Mouse (Mus musculus): Measurements from ENCODE around the gene Tuba8. TPM values are rescaled to one million over a fixed set of nuclear protein-coding genes. Genes with fewer than 3 reads are reported as not detected.

Tuba8 gene
- polyA plus RNA-seq, 1 experiment from 2014 or later: 0.04 TPM

GRCm38 (mm10) chr6:121260548-121260947 lies 50.1 kb downstream of the Tuba8 start:
- ATAC-seq (peak; percentile 60), DNase-seq (ENCODE audit: low read depth, low spot score) (no peak)
- ChIA-PET CTCF (interaction anchor here (0.6 to 1.4 kb wide), 2 partner anchors 10 to 13 kb away, joined by 3 read pairs; no protein-coding TSS in a partner anchor), POLR2A (no interaction called here)
- peak; percentile 88 for TF ChIP-seq CTCF (IDR thresholded peaks at IDR 0.05)
- H3K27me3 ChIP-seq: no peaks in the 10 kb centered on the region
- in situ Hi-C loops (cut with MboI; ENCODE audit: low pct_unique_long_range_greater_than_20kb): no loop called here

DNA sequence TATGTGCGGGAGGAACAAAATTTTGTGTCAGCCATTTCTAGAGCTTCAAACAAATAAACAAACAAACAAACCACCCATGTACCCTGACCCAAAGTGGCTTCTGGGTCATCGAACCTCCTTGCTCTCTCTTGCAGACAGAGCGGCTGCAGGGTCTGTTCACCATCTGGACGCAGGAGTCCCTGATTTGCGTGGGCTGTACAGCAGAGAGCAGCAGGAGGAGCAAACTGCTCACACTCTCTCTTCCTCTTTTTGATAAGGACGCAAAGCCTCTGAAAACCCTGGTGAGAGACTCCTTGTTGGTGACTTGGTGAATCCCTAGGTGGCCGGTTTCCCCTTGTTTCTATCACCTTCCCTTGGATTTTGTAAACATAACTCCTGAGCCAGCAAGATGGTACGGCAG lies 50.7 kb downstream of the Tuba8 start:
- in situ Hi-C loops (cut with MboI; ENCODE audit: low pct_unique_long_range_greater_than_20kb): no loop called here
- TF ChIP-seq CTCF (IDR thresholded peaks at IDR 0.05): no peak
- POLR2A ChIA-PET: no interaction called here
- no peak for ATAC-seq
- CTCF ChIA-PET: interaction anchor here (0.6 kb wide), 1 partner anchor 11 kb away, joined by 3 read pairs; no protein-coding TSS in a partner anchor
- no peaks in the 10 kb centered on the region for H3K27me3 ChIP-seq
- DNase-seq (ENCODE audit: low read depth, low spot score): no peak

- no peak for TF ChIP-seq CTCF (IDR thresholded peaks at IDR 0.05)
- CTCF ChIA-PET: no interaction called here
- ATAC-seq (no peak), DNase-seq (ENCODE audit: low read depth, low spot score) (no peak)
- no peaks in the 10 kb centered on the region for H3K27me3 ChIP-seq
- in situ Hi-C loops (cut with MboI; ENCODE audit: low pct_unique_long_range_greater_than_20kb): no loop called here
- POLR2A ChIA-PET: no interaction called here
Observed at GRCm38 (mm10) chr6:121262004-121262403, 51.5 kb downstream of the Tuba8 start.

DNA sequence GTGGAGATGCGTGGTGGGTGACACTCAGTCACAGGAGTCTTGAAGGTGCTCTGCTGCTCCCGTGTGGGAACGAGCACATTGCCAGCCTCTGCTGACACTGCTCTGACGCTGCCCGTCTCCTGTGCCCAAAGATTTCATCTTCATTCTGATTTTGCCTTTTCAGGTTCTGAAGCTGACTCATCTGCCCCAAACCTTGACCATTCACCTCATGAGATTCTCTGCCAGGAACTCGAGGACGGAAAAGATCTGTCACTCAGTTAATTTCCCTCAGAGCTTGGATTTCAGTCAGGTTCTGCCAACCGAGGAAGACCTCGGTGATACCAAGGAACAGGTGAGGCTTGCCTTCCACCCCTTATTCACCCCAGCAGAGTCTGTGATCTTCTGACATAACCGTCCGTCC lies 52.0 kb downstream of the Tuba8 start:
- ChIA-PET POLR2A (no interaction called here), CTCF (no interaction called here)
- TF ChIP-seq CTCF (IDR thresholded peaks at IDR 0.05): no peak
- in situ Hi-C loops (cut with MboI; ENCODE audit: low pct_unique_long_range_greater_than_20kb): no loop called here
- ATAC-seq (no peak), DNase-seq (ENCODE audit: low read depth, low spot score) (no peak)
- no peaks in the 10 kb centered on the region for H3K27me3 ChIP-seq

DNA sequence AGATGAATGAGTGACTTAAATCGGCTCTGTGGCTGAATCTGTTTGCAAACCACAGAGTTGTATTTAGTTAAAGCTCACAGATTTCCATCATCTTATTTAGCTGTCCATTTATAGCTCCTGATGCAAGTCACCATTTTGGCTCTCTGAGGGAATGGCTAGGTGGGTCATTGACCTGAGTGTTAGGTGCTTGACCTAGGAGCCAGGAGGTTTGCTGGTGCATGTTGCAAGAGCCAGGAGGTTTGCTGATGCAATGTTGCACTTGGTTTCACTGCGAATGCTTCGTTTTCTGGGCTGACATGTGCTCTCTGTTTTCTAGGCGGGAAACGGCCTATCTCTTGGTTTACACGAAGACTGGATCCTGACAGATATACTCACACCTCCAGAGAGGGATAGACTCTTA lies 59.7 kb downstream of the Tuba8 start:
- in situ Hi-C loops (cut with MboI; ENCODE audit: low pct_unique_long_range_greater_than_20kb): loop anchor here (5.0 to 10.0 kb wide), 2 partner anchors 262 to 1035 kb away; partner anchors contain the start of gene M6pr
- CTCF ChIA-PET: interaction anchor here (1.0 kb wide), 1 partner anchor 19 kb away, joined by 4 read pairs; no protein-coding TSS in a partner anchor
- ATAC-seq (no peak), DNase-seq (ENCODE audit: low read depth, low spot score) (no peak)
- POLR2A ChIA-PET: interaction anchor here (0.7 kb wide), 1 partner anchor 75 kb away, joined by 3 read pairs; no protein-coding TSS in a partner anchor
- no peaks in the 10 kb centered on the region for H3K27me3 ChIP-seq
- TF ChIP-seq CTCF (IDR thresholded peaks at IDR 0.05): no peak

GRCm38 (mm10) chr6:121271707-121272074 lies 61.2 kb downstream of the Tuba8 start:
- DNase-seq (ENCODE audit: low read depth, low spot score): no peak
- ATAC-seq: no peak
- in situ Hi-C loops (cut with MboI; ENCODE audit: low pct_unique_long_range_greater_than_20kb): loop anchor here (5.0 to 10.0 kb wide), 2 partner anchors 261 to 1033 kb away; partner anchors contain the start of gene M6pr
- ChIA-PET POLR2A (no interaction called here), CTCF (interaction anchor here (0.9 kb wide), 1 partner anchor 1036 kb away, joined by 3 read pairs; no protein-coding TSS in a partner anchor)
- no peak for TF ChIP-seq CTCF (IDR thresholded peaks at IDR 0.05)
- peaks cover 11% of the 10 kb centered on the region for H3K27me3 ChIP-seq

DNA sequence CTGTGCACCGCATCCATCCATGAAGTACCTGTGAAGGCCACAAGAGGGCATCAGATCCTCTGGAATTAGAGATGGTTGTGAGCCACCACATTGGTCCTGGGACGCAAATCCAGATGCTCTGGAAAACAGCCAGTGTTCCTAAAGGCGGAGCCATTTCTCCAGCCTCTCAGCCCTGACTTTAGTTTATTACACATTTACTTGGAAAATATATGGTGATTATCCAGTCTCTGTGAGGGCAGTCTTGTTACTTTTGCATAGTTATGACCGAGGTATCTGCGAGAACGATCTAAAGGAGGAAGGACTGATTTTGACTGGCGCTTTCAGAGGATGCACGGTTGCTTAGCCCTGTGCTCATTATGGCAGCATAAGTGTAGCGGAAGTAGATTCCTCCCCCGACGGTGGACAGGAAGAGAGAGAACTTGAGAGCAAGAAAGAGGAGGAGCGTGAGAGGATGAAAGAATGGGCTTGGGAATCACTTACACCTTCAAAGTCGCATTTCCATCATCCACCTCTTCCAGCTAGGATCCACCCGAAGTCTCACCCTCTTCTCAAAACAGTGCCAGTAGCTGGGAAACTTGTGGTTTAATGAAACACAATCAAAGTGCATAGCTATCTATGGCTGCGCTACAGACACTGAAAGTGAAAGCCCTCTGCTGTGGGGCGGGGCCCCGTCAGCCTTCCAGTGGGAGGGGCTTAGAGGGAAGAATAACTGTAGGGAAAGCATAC lies 61.7 kb downstream of the Tuba8 start:
- POLR2A ChIA-PET: interaction anchor here (0.6 kb wide), 2 partner anchors 9 to 74 kb away, joined by 3 to 5 read pairs; no protein-coding TSS in a partner anchor
- in situ Hi-C loops (cut with MboI; ENCODE audit: low pct_unique_long_range_greater_than_20kb): loop anchor here (5.0 to 10.0 kb wide), 2 partner anchors 260 to 1033 kb away; partner anchors contain the start of gene M6pr
- ATAC-seq (peak; percentile 95), DNase-seq (ENCODE audit: low read depth, low spot score) (peak; percentile 31)
- H3K27me3 ChIP-seq: peaks cover 12% of the 10 kb centered on the region
- CTCF ChIA-PET: no interaction called here
- TF ChIP-seq CTCF (IDR thresholded peaks at IDR 0.05): peak; percentile 89

- CTCF ChIA-PET: interaction anchor here (0.9 to 1.6 kb wide), 3 partner anchors 39 to 92 kb away, joined by 3 to 4 read pairs (median 4); no protein-coding TSS in a partner anchor
- H3K27me3 ChIP-seq: peaks cover 19% of the 10 kb centered on the region
- in situ Hi-C loops (cut with MboI; ENCODE audit: low pct_unique_long_range_greater_than_20kb): loop anchor here (5.0 to 10.0 kb wide), 2 partner anchors 258 to 1030 kb away; partner anchors contain the start of gene M6pr
- POLR2A ChIA-PET: no interaction called here
- peak; percentile 65 for TF ChIP-seq CTCF (IDR thresholded peaks at IDR 0.05)
- no peak for DNase-seq (ENCODE audit: low read depth, low spot score)
- no peak for ATAC-seq
Observed at GRCm38 (mm10) chr6:121274356-121274755, 63.9 kb downstream of the Tuba8 start.

Other genes with a start within 250 kb of the Tuba8 start
- gene Mical3, start 79.7 kb upstream of the Tuba8 start, polyA plus RNA-seq (2021): 47.3 TPM
- 22.1 TPM for gene Pex26, start 27.0 kb upstream of the Tuba8 start, polyA plus RNA-seq (2021)
- 1.0 TPM for gene Usp18, start 35.2 kb downstream of the Tuba8 start, polyA plus RNA-seq (2021)
- not detected for gene Slc6a13, start 89.5 kb downstream of the Tuba8 start, polyA plus RNA-seq (2021)
- 0.23 TPM for gene Slc6a12, start 132.4 kb downstream of the Tuba8 start, polyA plus RNA-seq (2021)